Mouse (Mus musculus) spleen, postnatal 14 days (tissue): ENCODE measurements around the gene Pagr1a.

Source experiments
- DNase-seq, 2 experiments: peaks; one replicate each; pipeline ENCODE4 v3.0.0; 2021 to 2022; ENCODE audit warnings: low spot score in 2 of 2

Pagr1a gene

GRCm38 (mm10) chr7:127016971-127017949, at the start of gene Pagr1a:
Gene Pagr1a (minus strand): TSS chr7:127017352.
- DNase-seq = peak; percentile 95 to 96

- no peak for DNase-seq
These were observed 49.2 kb upstream of the Pagr1a start for GRCm38 (mm10) chr7:127066317-127066716.

- DNase-seq = no peak
These were observed 48.4 kb upstream of the Pagr1a start for GRCm38 (mm10) chr7:127065538-127065937.

GRCm38 (mm10) chr7:127055026-127055585, 38.0 kb upstream of the Pagr1a start:
- DNase-seq = no peak

- peak; percentile 88 to 90 for DNase-seq
These were observed 24.9 kb upstream of the Pagr1a start, which contains the start of gene Kif22 for GRCm38 (mm10) chr7:127041851-127042672. Gene Kif22 (minus strand): TSS chr7:127042471.

- no peak for DNase-seq
These were observed 14.1 kb upstream of the Pagr1a start for GRCm38 (mm10) chr7:127031244-127031643.

- no peak for DNase-seq
These were observed 13.0 kb upstream of the Pagr1a start for GRCm38 (mm10) chr7:127030172-127030571.

- DNase-seq = no peak
These were observed 10.7 kb upstream of the Pagr1a start for GRCm38 (mm10) chr7:127027885-127028284.

GRCm38 (mm10) chr7:127026984-127027726, 10.0 kb upstream of the Pagr1a start, which contains the start of gene Maz:
Gene Maz (minus strand): TSS chr7:127027037.
- peak; percentile 97 to 98 for DNase-seq

GRCm38 (mm10) chr7:127026616-127026983, 9.4 kb upstream of the Pagr1a start:
- DNase-seq = peak; percentile 63 to 73

GRCm38 (mm10) chr7:127026161-127026600, 9.0 kb upstream of the Pagr1a start:
- DNase-seq = peak; percentile 49 to 62

GRCm38 (mm10) chr7:127025556-127026160, 8.5 kb upstream of the Pagr1a start:
- DNase-seq = peak in 1 of 2 experiments; percentile 54

- DNase-seq = peak; percentile 64 to 75
These were observed 7.8 kb upstream of the Pagr1a start for GRCm38 (mm10) chr7:127024755-127025555.

GRCm38 (mm10) chr7:127023896-127024690, 6.9 kb upstream of the Pagr1a start:
- no peak for DNase-seq

GRCm38 (mm10) chr7:127023272-127023691, 6.1 kb upstream of the Pagr1a start:
- DNase-seq = no peak

GRCm38 (mm10) chr7:127022528-127023271, 5.5 kb upstream of the Pagr1a start:
- DNase-seq = no peak

GRCm38 (mm10) chr7:127021563-127022527, 4.7 kb upstream of the Pagr1a start:
- no peak for DNase-seq
